ENCODE assay signal across 15 mouse cellular contexts in the genomic region with DNA sequence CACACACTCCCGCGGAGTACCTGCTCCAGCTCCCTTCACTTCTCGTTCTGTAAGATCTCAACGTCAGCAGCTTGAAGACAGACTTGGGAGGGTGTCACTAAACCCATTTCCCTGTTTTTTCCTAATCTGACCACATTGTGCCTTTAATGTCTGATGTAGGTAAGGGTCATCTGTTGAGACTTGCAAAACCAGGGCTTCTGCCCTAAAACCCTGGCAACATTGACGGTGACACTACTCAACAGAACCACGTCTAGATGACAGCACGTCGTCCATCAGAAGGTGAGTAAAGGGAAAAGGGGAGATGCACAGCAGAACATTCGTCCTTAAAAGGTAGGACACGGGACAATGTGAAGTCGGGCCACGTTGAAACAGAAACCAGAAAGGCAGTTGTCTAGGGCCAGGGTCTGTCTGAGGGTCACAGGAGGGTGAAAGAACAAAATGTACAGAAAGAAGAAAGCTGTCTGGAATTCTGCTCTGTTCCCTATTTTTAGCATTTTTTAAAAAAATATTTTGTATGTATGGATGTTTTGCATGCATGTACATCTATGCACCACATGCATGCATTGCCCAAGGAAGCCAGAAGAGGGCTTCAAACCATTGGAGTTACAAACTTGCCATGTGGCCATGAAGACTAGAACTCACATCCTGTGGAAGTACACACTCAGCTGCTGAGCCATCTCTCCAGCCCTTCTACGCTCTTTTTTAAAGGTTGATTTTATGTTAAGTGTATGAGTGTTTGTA. TPM values are rescaled to one million over a fixed set of nuclear protein-coding genes. Genes with fewer than 3 reads are reported as not detected.
DNase-seq lines count a peak whose midpoint lies in the region; ATAC-seq and TF ChIP-seq lines count a peak whose summit lies in the region.
"Had no signal": no experiment of that assay in that cellular context is flagged by ENCODE, and none has a peak within 500 bp of the region (broad histone marks: within the 10 kb centered on the region; RNA-seq: fewer than 3 reads in every experiment).

No protein-coding gene starts in this region.

- peak; percentile 2; the same call in 1 of the 2 replicates for TF ChIP-seq RAD21 in MEL (IDR thresholded peaks at IDR 0.05; ENCODE audit: low read depth, low read length)

- H3K4me1 ChIP-seq in MEL (ENCODE audit: control insufficient read depth in 1 of 2, insufficient read depth in 2 of 2, low read length in 2 of 2), result no peaks in the 10 kb centered on the region
- H3K4me1 ChIP-seq in liver, postnatal 0 days (ENCODE audit: insufficient read depth), result no peaks in the 10 kb centered on the region
- peaks cover 14% of the 10 kb centered on the region for H3K4me1 ChIP-seq in forebrain, embryonic 14.5 days (ENCODE audit: control insufficient read depth, insufficient read depth, low read length)

- peak; percentile 67 for DNase-seq in heart, adult 11 months
- DNase-seq in heart, postnatal 36 days, result no peak
- peak; percentile 23 for DNase-seq in lung, postnatal 36 days
- DNase-seq in lung, adult 18-20 months, result no peak
- peak; percentile 45 for DNase-seq in MEL (ENCODE audit: low read depth, low spot score)
- no peak for DNase-seq in liver, postnatal 0 days
- DNase-seq in forebrain, embryonic 14.5 days (ENCODE audit: low spot score), result no peak
- DNase-seq: adrenal gland, postnatal 14 days; cerebellum, adult 11 months; heart, postnatal 14 days; kidney, adult 2 months had no signal

- TF ChIP-seq POLR2A in MEL (IDR thresholded peaks at IDR 0.05; ENCODE audit: control insufficient read depth in 1 of 2, insufficient read depth in 1 of 2, low read depth in 1 of 2, low read length in 2 of 2, poor library complexity in 1 of 2), result no peak

- no peaks in the 10 kb centered on the region for H3K9me3 ChIP-seq in MEL (replicated peaks; ENCODE audit: insufficient read depth, low read length)
- no peaks in the 10 kb centered on the region for H3K9me3 ChIP-seq in liver, postnatal 0 days (ENCODE audit: low read length)
- H3K9me3 ChIP-seq in forebrain, embryonic 14.5 days (replicated peaks; ENCODE audit: control insufficient read depth, low read length), result no peaks in the 10 kb centered on the region
- H3K9me3 ChIP-seq: limb, embryonic 13.5 days had no signal

- H3K9ac ChIP-seq in MEL (ENCODE audit: control insufficient read depth, low read depth, low read length, poor library complexity, severe bottlenecking), result no peak overlapping the region
- H3K9ac ChIP-seq in liver, postnatal 0 days (replicated peaks), result no peak overlapping the region
- no peak overlapping the region for H3K9ac ChIP-seq in forebrain, embryonic 14.5 days (ENCODE audit: low read length)
- H3K9ac ChIP-seq: limb, embryonic 13.5 days had no signal

- no peak for TF ChIP-seq EP300 in MEL (IDR thresholded peaks at IDR 0.05; ENCODE audit: low read depth in 1 of 2, low read length in 2 of 2)
- no peak for TF ChIP-seq EP300 in liver, postnatal 0 days (IDR thresholded peaks at IDR 0.05; ENCODE audit: low read depth)

- ATAC-seq in liver, postnatal 0 days, result no peak
- ATAC-seq in forebrain, embryonic 14.5 days, result no peak
- no peak for ATAC-seq in cerebellum, adult (ENCODE audit: insufficient number of reproducible peaks, low FRiP score, low TSS enrichment)

- 88% methylated on average over 13 of the region's 13 CpGs for WGBS in liver, postnatal 0 days (ENCODE audit: insufficient replicate concordance)
- WGBS in forebrain, embryonic 14.5 days, result 96% methylated on average over 13 of the region's 13 CpGs

- intact Hi-C loops in heart, postnatal 36 days (cut with DNase I), result no loop called here

- no peak overlapping the region for H3K27ac ChIP-seq in MEL (ENCODE audit: control insufficient read depth, low read depth, low read length)
- no peak overlapping the region for H3K27ac ChIP-seq in liver, postnatal 0 days (ENCODE audit: low read depth)
- H3K27ac ChIP-seq in forebrain, embryonic 14.5 days (ENCODE audit: low read depth, low read length), result no peak overlapping the region
- H3K27ac ChIP-seq: limb, embryonic 13.5 days; macrophage had no signal

- TF ChIP-seq CTCF in MEL (IDR thresholded peaks at IDR 0.05 in 2 of 3, conservative IDR thresholded peaks at IDR 0.05 in 1 of 3; ENCODE audit: control insufficient read depth in 1 of 3, insufficient read depth in 1 of 3, low read depth in 2 of 3, low read length in 3 of 3, poor library complexity in 1 of 3, severe bottlenecking in 1 of 3), result peak in 2 of 3 experiments; percentile 7 to 29; a peak in 2 of 6 replicates
- TF ChIP-seq CTCF in liver, postnatal 0 days (IDR thresholded peaks at IDR 0.05; ENCODE audit: low read depth), result peak; percentile 46

- H3K4me3 ChIP-seq in MEL (ENCODE audit: control insufficient read depth in 1 of 2, insufficient read depth in 1 of 2, low read depth in 2 of 2, low read length in 2 of 2), result no peak overlapping the region
- H3K4me3 ChIP-seq in liver, postnatal 0 days (ENCODE audit: low read depth, low read length), result no peak overlapping the region
- H3K4me3 ChIP-seq in forebrain, embryonic 14.5 days (ENCODE audit: low read depth, low read length), result no peak overlapping the region
- H3K4me3 ChIP-seq: limb, embryonic 13.5 days; myocyte had no signal

- no peaks in the 10 kb centered on the region for H3K27me3 ChIP-seq in MEL (ENCODE audit: control insufficient read depth in 1 of 2, insufficient read depth in 2 of 2, low read length in 2 of 2)
- H3K27me3 ChIP-seq in liver, postnatal 0 days (ENCODE audit: insufficient read depth, low read length), result no peaks in the 10 kb centered on the region
- no peaks in the 10 kb centered on the region for H3K27me3 ChIP-seq in forebrain, embryonic 14.5 days (replicated peaks; ENCODE audit: control insufficient read depth, insufficient read depth, low read length)
- H3K27me3 ChIP-seq: limb, embryonic 13.5 days had no signal

- no peak overlapping the region for H3K4me2 ChIP-seq in liver, postnatal 0 days (ENCODE audit: low read depth, low read length)
- H3K4me2 ChIP-seq in forebrain, embryonic 14.5 days (ENCODE audit: low read length), result no peak overlapping the region
- H3K4me2 ChIP-seq: limb, embryonic 13.5 days had no signal

- no peaks in the 10 kb centered on the region for H3K79me2 ChIP-seq in MEL (ENCODE audit: control insufficient read depth, insufficient read depth, low read length, poor library complexity)

- peaks cover 0 to 3% of the 10 kb centered on the region in 2 experiments; a peak in 2 of 4 replicates for H3K36me3 ChIP-seq in MEL (ENCODE audit: control insufficient read depth in 1 of 2, insufficient read depth in 2 of 2, low read length in 2 of 2)
- H3K36me3 ChIP-seq in liver, postnatal 0 days (replicated peaks; ENCODE audit: insufficient read depth, low read length), result peaks cover 23% of the 10 kb centered on the region
- H3K36me3 ChIP-seq in forebrain, embryonic 14.5 days (ENCODE audit: control insufficient read depth, insufficient read depth, low read length), result peaks cover 8% of the 10 kb centered on the region

TF ChIP-seq in MEL, 35 proteins besides CTCF, POLR2A, EP300 and RAD21:
- TF ChIP-seq MYC (IDR thresholded peaks at IDR 0.05; ENCODE audit: low read depth, low read length), result 0 out of 2 replicates have a peak, but pooled peaks have one; percentile 71
- TF ChIP-seq E2F4 (IDR thresholded peaks at IDR 0.05; ENCODE audit: borderline replicate concordance, low read depth, low read length), result no peak
- no peak for TF ChIP-seq NRF1 (IDR thresholded peaks at IDR 0.05; ENCODE audit: insufficient read depth, low read depth, low read length, poor library complexity, severe bottlenecking)
- no peak for TF ChIP-seq ZMIZ1 (IDR thresholded peaks at IDR 0.05; ENCODE audit: low read depth, low read length)
- TF ChIP-seq USF1 (IDR thresholded peaks at IDR 0.05; ENCODE audit: low read depth, low read length), result no peak; the same call in 1 of the 2 replicates
- TF ChIP-seq SMC3 (IDR thresholded peaks at IDR 0.05; ENCODE audit: low read depth, low read length), result peak; percentile 16; the same call in 1 of the 2 replicates
- no peak for TF ChIP-seq ZNF384 (IDR thresholded peaks at IDR 0.05; ENCODE audit: low read depth, low read length)
- no peak for TF ChIP-seq MEF2A (IDR thresholded peaks at IDR 0.05; ENCODE audit: extremely low read depth, insufficient replicate concordance, low read depth, low read length, poor library complexity, severe bottlenecking)
- no peak for TF ChIP-seq MAZ (IDR thresholded peaks at IDR 0.05; ENCODE audit: low read depth, low read length)
- TF ChIP-seq MAX (IDR thresholded peaks at IDR 0.05; ENCODE audit: low read length), result 0 out of 2 replicates have a peak, but pooled peaks have one; percentile 26

RNA-seq across cellular contexts. Expression of a gene that starts 38.4 kb away (rescaled TPM):
- 10 to 100 TPM in 1 of 2 experiments, 1 to 10 TPM in 1; 9.6 to 13.4 TPM for total RNA-seq in heart, postnatal 36 days (2021)
- 9.6 and 11.1 TPM in 2 replicates for total RNA-seq in MEL (2012; rRNA removed)
- polyA plus RNA-seq in MEL (2012; ENCODE audit: insufficient read depth in 1 of 2, insufficient read length in 2 of 2, low read depth in 1 of 2, low replicate concordance in 2 of 2, missing spikeins in 1 of 2), result 10 to 100 TPM in 1 of 2 experiments, not detected in 1; 16.2 TPM
- polyA plus RNA-seq in liver, postnatal 0 days (2015; fragmentation: Nextera tagmentation; extraction: Ambion mirVana), result 9.0 TPM in 2 replicates
- polyA plus RNA-seq in forebrain, embryonic 14.5 days (2014; fragmentation: Nextera tagmentation; extraction: Ambion mirVana), result 33.3 and 34.7 TPM in 2 replicates

RNA-seq across cellular contexts. Expression of a gene that starts 51.0 kb away (rescaled TPM):
- total RNA-seq in heart, postnatal 36 days (2021), result 1 to 10 TPM; 8.7 to 9.9 TPM
- total RNA-seq in MEL (2012; rRNA removed), result 20.9 and 21.7 TPM in 2 replicates
- 100 to 1,000 TPM in 1 of 2 experiments, 10 to 100 TPM in 1; 20.0 to 133 TPM for polyA plus RNA-seq in MEL (2012; ENCODE audit: insufficient read depth in 1 of 2, insufficient read length in 2 of 2, low read depth in 1 of 2, low replicate concordance in 2 of 2, missing spikeins in 1 of 2)
- polyA plus RNA-seq in liver, postnatal 0 days (2015; fragmentation: Nextera tagmentation; extraction: Ambion mirVana), result 6.6 and 6.8 TPM in 2 replicates
- 7.0 and 7.4 TPM in 2 replicates for polyA plus RNA-seq in forebrain, embryonic 14.5 days (2014; fragmentation: Nextera tagmentation; extraction: Ambion mirVana)

Comparison
In these comparisons a context has a peak if more than half of its experiments do, and no peak if none do; other contexts are left out.
1. DNase-seq: peak in heart, adult 11 months (single experiment), lung, postnatal 36 days (single experiment) and MEL (single experiment); none in heart, postnatal 36 days (0 of 2), lung, adult 18-20 months (0 of 2), liver, postnatal 0 days (single experiment) and forebrain, embryonic 14.5 days (single experiment).